Mouse (Mus musculus): Measurements from ENCODE around the gene C1qtnf7.

DNA sequence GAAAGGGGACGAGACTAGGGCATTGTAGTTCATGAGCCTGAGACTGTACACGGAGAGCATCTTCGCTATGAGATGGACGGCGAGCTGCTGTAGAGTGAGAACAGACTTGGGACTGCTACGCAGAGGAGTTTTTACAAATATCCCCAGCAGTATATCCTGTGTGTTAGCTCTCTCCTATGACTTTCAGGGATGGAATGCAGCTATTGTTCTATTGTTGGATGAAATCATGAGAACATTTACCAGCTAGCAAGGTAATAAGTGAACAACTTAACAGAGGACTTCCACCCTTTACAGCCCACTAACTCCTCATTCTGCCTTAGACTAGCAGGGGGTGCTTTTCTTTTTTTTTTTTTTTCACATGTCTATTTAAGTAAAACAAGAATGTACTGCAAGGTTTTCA lies 40.1 kb downstream of the C1qtnf7 start:
- TF ChIP-seq GATA1 (IDR thresholded peaks at IDR 0.05; ENCODE audit: low read length) (no peak), TAL1 (IDR thresholded peaks at IDR 0.05; ENCODE audit: low read length) (no peak)

Data from erythroblast, embryonic 14.5 days (primary cell).